Mouse (Mus musculus) kidney, adult 9 months (tissue): Measurements from ENCODE around the gene Fam174b.

Experiments used
- DNase-seq: peaks from one replicate; pipeline ENCODE4 v3.0.0; 2022

The Fam174b gene

GRCm38 (mm10) chr7:73816255-73816996, 76.3 kb downstream of the Fam174b start:
- no peak for DNase-seq

GRCm38 (mm10) chr7:73819366-73819765, 79.3 kb downstream of the Fam174b start:
- no peak for DNase-seq
